Mouse (Mus musculus): ENCODE measurements around the gene Olfml2b. TPM values are rescaled to one million over a fixed set of nuclear protein-coding genes. Genes with fewer than 3 reads are reported as not detected.

The Olfml2b gene
- polyA plus RNA-seq, 1 experiment from 2014 or later, result 4.9 TPM

DNA sequence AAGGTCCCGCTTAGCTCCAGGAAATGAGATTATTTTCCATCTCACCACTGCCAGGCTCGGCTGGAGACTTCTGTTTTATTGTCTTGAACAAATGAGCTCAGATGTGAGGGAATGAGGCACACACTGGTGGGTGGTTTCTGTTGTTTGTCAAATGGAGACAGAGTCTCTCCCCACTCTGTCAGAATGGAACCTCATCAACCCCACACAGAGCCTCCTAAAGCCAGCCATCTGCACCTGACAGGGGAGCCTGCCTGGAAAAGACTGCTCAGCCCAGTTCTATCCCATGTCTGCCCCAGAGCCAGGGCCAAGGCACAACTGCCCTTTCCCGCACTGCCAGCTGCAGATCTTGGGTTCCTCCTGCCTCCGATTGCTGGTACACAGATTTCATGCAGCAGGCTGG, 34.5 kb downstream of the Olfml2b start:
- WGBS, result 75% methylated on average over 4 of the region's 4 CpGs
- H3K36me3 ChIP-seq, result 0 out of 2 replicates have a peak, but pooled peaks cover 9% of the 10 kb centered on the region
- no peak overlapping the region for H3K4me3 ChIP-seq
- no peak overlapping the region for H3K4me2 ChIP-seq (replicated peaks)
- no peak overlapping the region for H3K27ac ChIP-seq (replicated peaks)
- no peaks in the 10 kb centered on the region for H3K9me3 ChIP-seq
- no peak overlapping the region for H3K9ac ChIP-seq (replicated peaks)
- no peaks in the 10 kb centered on the region for H3K4me1 ChIP-seq
- ATAC-seq (ENCODE audit: low FRiP score, low read depth), result no peak
- H3K27me3 ChIP-seq, result no peaks in the 10 kb centered on the region

DNA sequence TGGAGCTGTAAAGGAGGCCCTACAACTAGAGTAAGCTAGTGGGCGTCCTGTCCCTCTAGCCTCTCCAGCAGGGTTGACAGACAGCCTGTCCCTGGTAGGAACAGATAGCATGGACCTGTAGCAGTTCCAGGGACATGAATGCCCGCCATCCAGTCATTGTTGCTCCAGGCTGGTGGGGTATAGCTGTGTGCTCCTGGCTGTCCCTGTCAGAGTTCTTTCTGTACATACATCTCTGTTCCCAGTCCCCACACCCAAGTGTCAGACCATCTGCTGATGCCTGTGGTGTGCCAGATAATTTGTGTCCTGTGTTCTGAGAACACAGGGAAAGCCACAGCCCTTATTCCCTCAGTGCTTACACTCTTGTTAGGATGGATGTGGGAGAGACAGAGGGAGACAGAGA, 35.3 kb downstream of the Olfml2b start:
- H3K4me1 ChIP-seq, result no peaks in the 10 kb centered on the region
- H3K9ac ChIP-seq (replicated peaks), result no peak overlapping the region
- no peaks in the 10 kb centered on the region for H3K9me3 ChIP-seq
- 85% methylated on average over 2 of the region's 2 CpGs for WGBS
- ATAC-seq (ENCODE audit: low FRiP score, low read depth), result no peak
- H3K36me3 ChIP-seq, result 0 out of 2 replicates have a peak, but pooled peaks cover 9% of the 10 kb centered on the region
- no peak overlapping the region for H3K4me3 ChIP-seq
- H3K4me2 ChIP-seq (replicated peaks), result no peak overlapping the region
- no peak overlapping the region for H3K27ac ChIP-seq (replicated peaks)
- H3K27me3 ChIP-seq, result no peaks in the 10 kb centered on the region

DNA sequence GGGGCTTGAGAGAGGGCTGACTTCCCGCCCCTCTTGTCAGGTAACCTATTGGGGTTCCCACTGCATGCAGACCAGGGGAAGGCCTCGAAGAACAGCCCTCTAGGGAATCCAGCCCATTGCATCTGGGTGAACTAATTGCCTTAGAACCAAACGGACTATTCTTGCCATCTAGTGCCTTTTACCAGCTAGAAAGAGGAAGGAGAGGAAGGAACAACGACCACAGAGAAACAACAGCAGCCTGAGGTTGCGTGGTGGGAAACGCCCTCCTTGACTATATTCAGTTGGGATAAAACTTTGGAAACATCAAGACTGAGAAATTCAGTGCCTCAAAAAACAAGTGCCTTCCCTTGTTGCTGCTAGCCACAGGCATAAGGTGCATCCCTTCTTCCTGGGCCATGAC, 39.5 kb downstream of the Olfml2b start:
- no peak for ATAC-seq (ENCODE audit: low FRiP score, low read depth)
- Histone ChIP-seq H3K9me3 (no peaks in the 10 kb centered on the region), H3K4me3 (no peak overlapping the region), H3K9ac (replicated peaks) (no peak overlapping the region), H3K4me1 (no peaks in the 10 kb centered on the region), H3K27me3 (no peaks in the 10 kb centered on the region), H3K27ac (replicated peaks) (no peak overlapping the region), H3K4me2 (replicated peaks) (no peak overlapping the region), H3K36me3 (0 out of 2 replicates have a peak, but pooled peaks cover 9% of the 10 kb centered on the region)
- 86% methylated on average over 6 of the region's 6 CpGs for WGBS

DNA sequence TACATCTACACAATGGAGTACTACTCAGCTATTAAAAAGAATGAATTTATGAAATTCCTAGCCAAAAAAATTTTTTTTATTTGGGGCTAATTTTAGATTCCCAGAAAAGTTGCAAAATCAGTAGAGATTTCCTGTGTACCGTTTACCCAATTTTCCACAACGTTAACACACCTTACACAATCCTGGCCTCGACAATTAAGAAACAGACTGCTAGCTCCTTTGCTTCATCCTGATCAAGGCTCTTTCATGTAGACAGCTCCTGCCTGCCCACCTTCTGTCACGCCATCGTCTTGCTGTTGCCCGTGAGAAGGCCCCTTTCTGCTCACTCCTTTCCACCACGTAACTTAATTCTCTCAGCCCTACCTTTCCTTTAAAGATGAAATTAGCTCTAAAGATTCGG, 45.4 kb downstream of the Olfml2b start:
- no peak for ATAC-seq (ENCODE audit: low FRiP score, low read depth)
- no peaks in the 10 kb centered on the region for H3K4me1 ChIP-seq
- H3K27me3 ChIP-seq, result no peaks in the 10 kb centered on the region
- H3K9ac ChIP-seq (replicated peaks), result no peak overlapping the region
- no peaks in the 10 kb centered on the region for H3K9me3 ChIP-seq
- WGBS, result 93% methylated on average over 8 of the region's 8 CpGs
- H3K4me2 ChIP-seq (replicated peaks), result no peak overlapping the region
- no peak overlapping the region for H3K27ac ChIP-seq (replicated peaks)
- no peaks in the 10 kb centered on the region for H3K36me3 ChIP-seq
- no peak overlapping the region for H3K4me3 ChIP-seq

DNA sequence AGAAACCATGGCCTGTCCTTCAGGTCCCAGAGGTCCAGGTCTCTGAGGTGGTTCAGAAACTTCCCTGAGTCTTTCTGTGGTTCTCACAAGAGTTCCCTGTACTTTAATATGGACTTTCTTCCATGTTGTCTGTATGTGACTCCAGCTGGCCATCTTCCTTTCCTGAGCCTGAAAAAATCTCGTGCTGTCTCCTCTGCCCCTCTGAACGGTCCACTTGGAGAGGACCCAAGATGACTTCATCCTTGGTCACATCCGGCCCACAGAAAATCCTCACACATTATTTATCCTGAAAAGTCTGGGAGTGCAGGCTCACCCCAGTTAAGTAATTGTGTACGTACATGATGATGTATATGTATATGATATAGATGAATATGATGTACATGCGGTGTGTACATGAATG, 47.0 kb downstream of the Olfml2b start:
- Histone ChIP-seq H3K9ac (replicated peaks) (no peak overlapping the region), H3K27ac (replicated peaks) (no peak overlapping the region), H3K4me1 (no peaks in the 10 kb centered on the region), H3K4me2 (replicated peaks) (no peak overlapping the region), H3K4me3 (no peak overlapping the region), H3K36me3 (no peaks in the 10 kb centered on the region), H3K27me3 (no peaks in the 10 kb centered on the region), H3K9me3 (no peaks in the 10 kb centered on the region)
- 94% methylated on average over 5 of the region's 5 CpGs for WGBS
- no peak for ATAC-seq (ENCODE audit: low FRiP score, low read depth)

DNA sequence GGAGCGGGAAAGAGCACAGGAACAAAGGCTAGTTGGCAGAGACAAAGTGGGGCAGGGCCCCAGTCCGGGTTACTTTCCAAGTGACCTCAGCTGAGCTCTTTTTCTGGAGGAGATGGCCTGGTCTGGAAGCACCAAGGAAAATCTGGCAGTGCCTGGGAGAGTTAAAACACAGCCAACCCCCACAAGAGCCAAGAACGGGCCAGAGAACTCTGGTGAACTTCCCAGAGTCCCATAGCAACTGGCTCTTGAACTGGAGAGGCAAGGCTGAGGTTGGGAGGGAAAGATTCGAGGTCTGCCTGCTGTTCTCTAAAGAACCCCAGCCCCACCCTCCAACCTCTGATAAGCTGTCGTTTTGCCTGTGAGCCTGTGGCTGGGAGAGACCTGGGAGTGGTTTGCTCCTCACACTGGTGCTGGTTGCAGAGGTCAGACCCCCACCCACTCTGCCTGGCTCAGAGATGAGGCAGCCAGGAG, 50.5 kb downstream of the Olfml2b start:
- no peak overlapping the region for H3K4me2 ChIP-seq (replicated peaks)
- no peaks in the 10 kb centered on the region for H3K9me3 ChIP-seq
- no peaks in the 10 kb centered on the region for H3K27me3 ChIP-seq
- H3K4me1 ChIP-seq, result no peaks in the 10 kb centered on the region
- 63% methylated on average over 5 of the region's 5 CpGs for WGBS
- no peak overlapping the region for H3K9ac ChIP-seq (replicated peaks)
- ATAC-seq (ENCODE audit: low FRiP score, low read depth), result no peak
- no peak overlapping the region for H3K4me3 ChIP-seq
- H3K27ac ChIP-seq (replicated peaks), result no peak overlapping the region
- no peaks in the 10 kb centered on the region for H3K36me3 ChIP-seq

DNA sequence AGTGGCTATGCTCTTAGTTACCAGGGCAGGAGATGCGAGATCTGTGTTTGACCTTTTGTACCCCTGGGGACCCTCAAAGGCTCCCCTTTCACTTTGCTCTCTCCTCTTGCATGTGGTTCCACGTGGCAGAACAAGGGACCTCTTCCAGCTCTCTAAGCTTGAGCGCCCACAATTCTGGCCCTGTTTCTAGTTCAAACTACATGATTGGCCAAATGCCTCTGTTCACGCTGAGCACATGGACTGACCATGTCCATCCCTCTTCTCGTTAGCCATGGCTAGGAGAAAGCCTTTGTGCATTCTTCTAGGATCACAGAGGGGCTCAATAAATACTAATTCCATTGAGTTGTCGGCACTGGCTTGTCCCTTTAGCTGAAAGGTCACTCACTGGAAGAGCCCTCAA, 51.0 kb downstream of the Olfml2b start:
- Histone ChIP-seq H3K27ac (replicated peaks) (no peak overlapping the region), H3K36me3 (no peaks in the 10 kb centered on the region)
- WGBS, result 61% methylated on average over 6 of the region's 6 CpGs

DNA sequence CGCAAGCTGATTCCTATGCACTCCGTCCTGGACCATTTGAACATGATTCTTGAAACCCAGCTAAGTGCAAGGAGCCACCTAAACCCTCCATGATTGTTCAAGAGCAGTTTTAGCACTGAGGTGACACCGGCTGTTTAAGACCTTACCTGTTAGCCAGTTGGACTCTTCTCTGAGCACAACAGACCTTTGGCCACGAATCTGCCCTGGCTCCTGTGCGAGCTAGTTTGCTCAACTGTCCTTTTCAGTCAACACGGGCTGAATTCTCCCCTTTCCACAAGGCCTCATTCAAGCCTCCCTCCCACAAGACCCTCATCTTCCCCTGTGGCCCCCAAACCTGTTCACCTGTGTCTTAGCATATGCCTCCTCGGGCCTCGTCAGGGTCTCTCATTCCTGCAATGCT, 52.7 kb downstream of the Olfml2b start:
- Histone ChIP-seq H3K4me3 (no peak overlapping the region), H3K27ac (replicated peaks) (no peak overlapping the region), H3K9ac (replicated peaks) (no peak overlapping the region), H3K4me1 (no peaks in the 10 kb centered on the region), H3K4me2 (replicated peaks) (no peak overlapping the region), H3K9me3 (no peaks in the 10 kb centered on the region), H3K27me3 (no peaks in the 10 kb centered on the region), H3K36me3 (no peaks in the 10 kb centered on the region)
- WGBS, result 93% methylated on average over 8 of the region's 8 CpGs
- ATAC-seq (ENCODE audit: low FRiP score, low read depth), result no peak

More for the DNA sequence above, 51.0 kb downstream of the Olfml2b start:
- Histone ChIP-seq H3K27me3 (no peaks in the 10 kb centered on the region), H3K9me3 (no peaks in the 10 kb centered on the region), H3K4me3 (no peak overlapping the region), H3K4me1 (no peaks in the 10 kb centered on the region), H3K9ac (replicated peaks) (no peak overlapping the region), H3K4me2 (replicated peaks) (no peak overlapping the region)
- ATAC-seq (ENCODE audit: low FRiP score, low read depth), result no peak

DNA sequence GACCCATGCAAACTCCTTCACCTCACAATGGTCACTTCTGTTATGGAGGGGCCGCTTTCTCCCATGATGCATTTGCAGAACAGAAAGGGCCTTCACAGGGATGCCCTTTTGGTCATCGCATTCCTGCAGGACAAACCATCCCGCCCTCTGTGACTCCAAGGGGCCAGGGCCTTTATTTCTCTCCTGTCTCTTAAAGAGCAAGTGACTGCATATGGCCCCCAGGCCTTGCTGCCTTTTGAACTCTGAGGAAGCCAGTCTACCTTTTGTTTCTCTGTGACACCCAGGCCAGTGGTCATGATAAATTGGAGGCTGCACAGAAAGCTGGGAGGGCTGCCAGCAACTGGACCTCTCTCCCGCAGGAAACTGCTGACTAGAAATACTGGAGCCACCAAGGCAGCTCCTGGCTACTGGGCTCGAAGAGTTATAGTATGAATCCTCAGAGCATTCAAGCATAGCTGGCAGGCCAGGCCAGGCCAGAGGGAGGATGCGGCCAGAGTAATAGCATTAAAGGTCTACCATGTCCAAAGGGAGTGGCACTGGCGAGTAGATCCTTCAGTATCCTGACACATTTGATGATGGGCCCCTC, 53.5 kb downstream of the Olfml2b start:
- no peak overlapping the region for H3K27ac ChIP-seq (replicated peaks)
- H3K9ac ChIP-seq (replicated peaks), result no peak overlapping the region
- H3K9me3 ChIP-seq, result no peaks in the 10 kb centered on the region
- H3K4me3 ChIP-seq, result no peak overlapping the region
- H3K27me3 ChIP-seq, result no peaks in the 10 kb centered on the region
- H3K4me2 ChIP-seq (replicated peaks), result no peak overlapping the region
- WGBS, result 88% methylated on average over 7 of the region's 7 CpGs
- H3K4me1 ChIP-seq, result no peaks in the 10 kb centered on the region
- no peaks in the 10 kb centered on the region for H3K36me3 ChIP-seq
- no peak for ATAC-seq (ENCODE audit: low FRiP score, low read depth)

DNA sequence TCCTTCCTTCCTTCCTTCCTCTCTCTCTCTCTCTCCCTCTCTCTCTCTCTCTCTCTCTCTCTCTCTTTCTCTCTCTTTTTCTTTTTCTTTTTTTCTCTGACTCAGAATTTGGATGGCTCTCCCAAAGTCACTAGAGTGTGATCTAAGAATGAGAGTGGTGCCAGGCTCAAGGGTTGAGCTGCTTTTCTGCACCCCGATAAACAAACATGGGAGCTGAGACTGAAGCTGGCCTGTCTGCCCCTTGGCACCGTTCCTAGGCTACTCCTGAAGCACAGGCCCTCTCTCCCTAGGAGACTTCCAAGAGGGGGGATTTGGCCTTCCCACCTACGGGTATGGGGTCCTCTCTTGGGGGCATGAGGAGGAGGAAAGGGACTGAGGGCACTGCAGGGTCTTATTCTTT, 54.4 kb downstream of the Olfml2b start:
- no peaks in the 10 kb centered on the region for H3K27me3 ChIP-seq
- 79% methylated on average over 3 of the region's 3 CpGs for WGBS
- H3K9me3 ChIP-seq, result no peaks in the 10 kb centered on the region
- ATAC-seq (ENCODE audit: low FRiP score, low read depth), result no peak
- H3K36me3 ChIP-seq, result no peaks in the 10 kb centered on the region
- no peak overlapping the region for H3K4me2 ChIP-seq (replicated peaks)
- H3K4me1 ChIP-seq, result no peaks in the 10 kb centered on the region
- no peak overlapping the region for H3K27ac ChIP-seq (replicated peaks)
- no peak overlapping the region for H3K9ac ChIP-seq (replicated peaks)
- no peak overlapping the region for H3K4me3 ChIP-seq

DNA sequence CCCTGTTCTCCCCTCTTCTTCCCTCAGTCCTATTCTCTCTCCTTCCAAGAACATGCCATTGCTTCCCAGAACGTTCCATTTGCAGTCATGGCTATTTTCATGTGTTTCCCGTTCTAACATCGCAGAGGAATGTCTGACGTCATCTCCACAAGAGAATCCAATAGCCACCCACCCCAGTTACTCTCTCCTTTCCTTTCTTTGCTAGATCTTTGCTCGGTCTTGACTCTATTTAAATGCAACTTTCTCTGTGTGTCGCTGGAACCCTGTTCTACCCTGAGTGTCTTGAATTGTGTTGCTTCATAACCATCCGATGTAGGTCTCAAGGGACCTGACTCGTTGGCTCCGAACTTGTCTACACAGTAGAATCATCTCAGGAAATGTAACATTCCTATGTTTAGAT, 55.2 kb downstream of the Olfml2b start:
- no peak for ATAC-seq (ENCODE audit: low FRiP score, low read depth)
- H3K4me2 ChIP-seq (replicated peaks), result no peak overlapping the region
- H3K9ac ChIP-seq (replicated peaks), result no peak overlapping the region
- no peaks in the 10 kb centered on the region for H3K36me3 ChIP-seq
- no peaks in the 10 kb centered on the region for H3K9me3 ChIP-seq
- H3K27ac ChIP-seq (replicated peaks), result no peak overlapping the region
- no peaks in the 10 kb centered on the region for H3K4me1 ChIP-seq
- no peak overlapping the region for H3K4me3 ChIP-seq
- no peaks in the 10 kb centered on the region for H3K27me3 ChIP-seq
- 86% methylated on average over 9 of the region's 9 CpGs for WGBS

DNA sequence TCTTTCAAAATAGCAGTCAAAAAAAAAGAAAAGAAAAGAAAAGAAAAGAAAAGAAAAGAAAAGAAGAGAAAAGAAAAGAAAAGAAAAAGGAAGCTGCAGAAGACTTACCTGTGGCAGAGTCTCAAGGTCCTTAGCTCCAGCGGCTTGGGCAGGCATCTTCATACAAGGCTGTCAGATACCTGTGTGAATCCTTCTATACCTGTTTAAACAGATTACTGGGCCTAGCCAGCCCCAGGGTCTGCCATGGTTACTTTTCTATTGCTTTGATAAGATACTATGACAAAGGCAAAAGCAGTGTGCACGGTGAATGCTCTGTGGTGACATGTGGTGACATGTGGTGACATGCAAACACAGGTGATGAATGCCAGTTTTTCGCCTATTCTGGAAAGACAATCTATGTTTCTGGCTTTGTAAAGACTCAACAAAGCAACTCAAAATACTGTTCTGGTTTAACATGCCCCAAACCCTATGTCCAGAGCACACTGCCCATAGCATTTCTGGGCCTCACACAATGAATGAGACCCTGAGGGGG, 56.2 kb downstream of the Olfml2b start:
- no peak overlapping the region for H3K4me2 ChIP-seq (replicated peaks)
- H3K4me3 ChIP-seq, result no peak overlapping the region
- peaks cover 4% of the 10 kb centered on the region; the same call in 1 of the 2 replicates for H3K4me1 ChIP-seq
- no peak overlapping the region for H3K27ac ChIP-seq (replicated peaks)
- H3K9me3 ChIP-seq, result no peaks in the 10 kb centered on the region
- no peak overlapping the region for H3K9ac ChIP-seq (replicated peaks)
- WGBS, result 87% methylated on average over 3 of the region's 3 CpGs
- no peaks in the 10 kb centered on the region for H3K27me3 ChIP-seq
- ATAC-seq (ENCODE audit: low FRiP score, low read depth), result no peak
- no peaks in the 10 kb centered on the region for H3K36me3 ChIP-seq

DNA sequence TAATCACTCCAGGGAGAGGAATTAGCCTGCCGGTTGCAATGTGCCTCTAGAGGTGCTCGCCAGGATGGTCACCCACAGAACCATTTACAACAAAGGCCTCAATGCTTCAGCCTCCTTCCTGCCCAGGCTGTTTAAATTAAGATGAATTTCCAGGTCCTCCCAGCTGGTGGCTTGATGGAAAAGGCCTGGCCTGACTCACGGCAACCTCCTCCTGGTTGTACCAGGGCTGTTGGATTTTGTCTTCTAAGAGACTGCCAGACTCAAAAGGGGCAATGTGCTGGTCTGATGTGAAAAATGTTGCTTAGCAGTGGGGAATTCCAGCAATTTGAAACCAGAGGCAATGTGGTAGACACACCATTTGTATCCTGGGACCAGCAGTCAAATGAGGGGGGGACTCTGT, 56.8 kb downstream of the Olfml2b start:
- H3K27ac ChIP-seq (replicated peaks), result no peak overlapping the region

More for the DNA sequence above, 56.8 kb downstream of the Olfml2b start:
- WGBS, result 67% methylated on average over 3 of the region's 3 CpGs
- no peaks in the 10 kb centered on the region for H3K36me3 ChIP-seq
- H3K4me3 ChIP-seq, result no peak overlapping the region
- peaks cover 4% of the 10 kb centered on the region; the same call in 1 of the 2 replicates for H3K4me1 ChIP-seq
- no peak overlapping the region for H3K4me2 ChIP-seq (replicated peaks)
- H3K9ac ChIP-seq (replicated peaks), result no peak overlapping the region
- H3K27me3 ChIP-seq, result no peaks in the 10 kb centered on the region
- H3K9me3 ChIP-seq, result no peaks in the 10 kb centered on the region
- no peak for ATAC-seq (ENCODE audit: low FRiP score, low read depth)

Data from midbrain, embryonic 12.5 days (tissue).